Mouse (Mus musculus): Measurements from ENCODE around the gene Il2rb. TPM values are rescaled to one million over a fixed set of nuclear protein-coding genes. Genes with fewer than 3 reads are reported as not detected.

The Il2rb gene
- polyA plus RNA-seq, 1 experiment = not detected

GRCm38 (mm10) chr15:78429871-78430622, 65.0 kb downstream of the Il2rb start:
- TF ChIP-seq GATA1 (IDR thresholded peaks at IDR 0.05; ENCODE audit: low read length) = no peak

Other genes starting within 250 kb of the Il2rb start
- gene Csf2rb2, start 189.6 kb downstream of the Il2rb start, polyA plus RNA-seq (2012) = 1.8 and 2.3 TPM in 2 replicates
- gene Csf2rb, start 169.5 kb downstream of the Il2rb start, polyA plus RNA-seq (2012) = 14.2 and 25.8 TPM in 2 replicates
- not detected in 2 replicates for gene Tex33, start 99.4 kb downstream of the Il2rb start, polyA plus RNA-seq (2012)
- 4.8 and 4.9 TPM in 2 replicates for gene Tst, start 89.4 kb downstream of the Il2rb start, polyA plus RNA-seq (2012)
- gene Mpst, start 88.9 kb downstream of the Il2rb start, polyA plus RNA-seq (2012) = 123 and 135 TPM in 2 replicates
- not detected in 2 replicates for gene Kctd17, start 66.7 kb downstream of the Il2rb start, polyA plus RNA-seq (2012)
- gene Tmprss6, start 26.6 kb downstream of the Il2rb start, polyA plus RNA-seq (2012) = not detected in 2 replicates
- gene C1qtnf6, start 36.1 kb upstream of the Il2rb start, polyA plus RNA-seq (2012) = 0.03 and 0.04 TPM in 2 replicates
- gene Sstr3, start 49.4 kb upstream of the Il2rb start, polyA plus RNA-seq (2012) = not detected in 2 replicates
- 435 and 659 TPM in 2 replicates for gene Rac2, start 77.5 kb upstream of the Il2rb start, polyA plus RNA-seq (2012)
- 0.37 and 0.53 TPM in 2 replicates for gene Cyth4, start 101.8 kb upstream of the Il2rb start, polyA plus RNA-seq (2012)
- not detected in 2 replicates for gene Elfn2, start 223.5 kb upstream of the Il2rb start, polyA plus RNA-seq (2012)